Mouse (Mus musculus) stomach, postnatal 0 days (tissue): ENCODE data around the gene Mecom.

Experiments used
- CTCF ChIP-seq: IDR thresholded peaks from 2 replicates; pipeline ENCODE4 v1.5.1; 2016; ENCODE audit warnings: antibody characterized with exemption, low read depth, mild to moderate bottlenecking, moderate library complexity
- EP300 ChIP-seq: optimal IDR thresholded peaks from 2 replicates; pipeline ENCODE3; 2016; ENCODE audit warnings: antibody characterized with exemption

GRCm38 (mm10) chr3:30505741-30506251 is 42.0 kb downstream of the Mecom start:
- peak; percentile 33 for TF ChIP-seq CTCF
- no peak for TF ChIP-seq EP300
